Comparison of ENCODE assay signal across 8 mouse cellular contexts in the genomic region with DNA sequence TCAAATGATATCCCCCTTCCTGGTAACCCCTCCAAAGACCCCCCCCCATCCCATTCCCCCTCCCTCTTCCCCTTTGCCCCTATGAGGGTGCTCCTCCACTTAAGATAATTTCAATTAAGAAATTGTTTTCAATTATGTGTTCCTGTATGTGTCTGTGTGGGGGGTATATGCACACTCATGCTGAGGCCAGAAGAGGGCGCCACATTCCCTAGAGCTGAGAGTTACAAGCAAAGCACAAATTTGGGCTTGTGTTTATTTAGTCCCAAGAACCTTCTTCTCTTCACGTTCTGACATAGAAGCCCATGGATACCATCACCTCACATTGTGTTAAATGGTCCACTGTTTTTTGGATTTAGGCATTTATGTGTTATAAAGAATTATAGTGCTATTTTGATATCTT. TPM values are rescaled to one million over a fixed set of nuclear protein-coding genes. Genes with fewer than 3 reads are reported as not detected.
A peak's percentile ranks its signal among the peaks of the same experiment; 100 is the strongest.
DNase-seq lines count a peak whose midpoint lies in the region; ATAC-seq lines count a peak whose summit lies in the region.

No protein-coding gene starts in this region.

- H3K4me1 ChIP-seq in kidney, embryonic 15.5 days: peaks cover 13% of the 10 kb centered on the region

- H3K27me3 ChIP-seq in kidney, embryonic 15.5 days: no peaks in the 10 kb centered on the region

- 71% methylated on average over 2 of the region's 2 CpGs for WGBS in kidney, embryonic 15.5 days

- H3K4me2 ChIP-seq in kidney, embryonic 15.5 days: no peak overlapping the region

- no peaks in the 10 kb centered on the region; the same call in 1 of the 2 replicates for H3K9me3 ChIP-seq in kidney, embryonic 15.5 days (replicated peaks)

- H3K9ac ChIP-seq in kidney, embryonic 15.5 days: no peak overlapping the region

- no peak overlapping the region for H3K27ac ChIP-seq in kidney, embryonic 15.5 days

- H3K4me3 ChIP-seq in kidney, embryonic 15.5 days (replicated peaks): no peak overlapping the region

- ATAC-seq in CD4-positive, CD25-positive, alpha-beta regulatory T cell, adult 4 months: no peak
- no peak for ATAC-seq in kidney, embryonic 15.5 days (replicated peaks; ENCODE audit: low FRiP score)
- 0 out of 2 replicates have a peak, but pooled peaks have one; percentile 51 for ATAC-seq in monocyte, adult 5-6 weeks (replicated peaks; ENCODE audit: insufficient number of reproducible peaks, low FRiP score, low TSS enrichment, poor library complexity, severe bottlenecking)

- H3K36me3 ChIP-seq in kidney, embryonic 15.5 days: no peaks in the 10 kb centered on the region

- peak; percentile 70 for DNase-seq in CD4-positive, CD25-positive, alpha-beta regulatory T cell, adult 2 months (ENCODE audit: low read depth, low spot score)
- DNase-seq in kidney, postnatal 25 days: peak; percentile 60 to 61
- peak; percentile 86 for DNase-seq in ZHBTc4 (ENCODE audit: low read depth, low spot score)
- DNase-seq in layer of hippocampus, adult 8-10 months (ENCODE audit: low spot score in 2 of 2): no peak
- DNase-seq in cerebellum, adult 9-11 months: no peak

RNA-seq across cellular contexts. Expression of a gene that starts 32.2 kb away (rescaled TPM):
- 100 to 1,000 TPM; 195 to 208 TPM for polyA plus RNA-seq in CD4-positive, CD25-positive, alpha-beta regulatory T cell, adult 4 months (2017; shearing (Covaris generic))
- polyA plus RNA-seq in kidney, embryonic 15.5 days (2015; fragmentation: Nextera tagmentation; extraction: Ambion mirVana): 268 and 279 TPM in 2 replicates
- 233 to 426 TPM (median 303 TPM) in 3 replicates for total RNA-seq in monocyte, adult 5-6 weeks (2017)
- 10 to 100 TPM; 67.9 to 91.9 (median 79.9) TPM for total RNA-seq in layer of hippocampus, adult 8-10 months (2022)

RNA-seq across cellular contexts. Expression of a gene that starts 50.4 kb away (rescaled TPM):
- 100 to 1,000 TPM; 206 to 221 TPM for polyA plus RNA-seq in CD4-positive, CD25-positive, alpha-beta regulatory T cell, adult 4 months (2017; shearing (Covaris generic))
- 194 and 213 TPM in 2 replicates for polyA plus RNA-seq in kidney, embryonic 15.5 days (2015; fragmentation: Nextera tagmentation; extraction: Ambion mirVana)
- total RNA-seq in monocyte, adult 5-6 weeks (2017): 342 to 380 TPM (median 364 TPM) in 3 replicates
- 10 to 100 TPM; 47.2 to 86.0 (median 47.7) TPM for total RNA-seq in layer of hippocampus, adult 8-10 months (2022)

Comparison
In these comparisons a context has a peak if more than half of its experiments do, and no peak if none do; other contexts are left out.
1. DNase-seq: peak in CD4-positive, CD25-positive, alpha-beta regulatory T cell, adult 2 months (single experiment), kidney, postnatal 25 days (2 of 2) and ZHBTc4 (single experiment); none in layer of hippocampus, adult 8-10 months (0 of 2) and cerebellum, adult 9-11 months (single experiment).